Mouse (Mus musculus): ENCODE data around the gene Ptprb. TPM values are rescaled to one million over a fixed set of nuclear protein-coding genes. Genes with fewer than 3 reads are reported as not detected.

Gene Ptprb
- polyA plus RNA-seq, 1 experiment from 2014 or later: 2.4 TPM

- H3K4me2 ChIP-seq (ENCODE audit: low read depth): no peak overlapping the region
- H3K9ac ChIP-seq (ENCODE audit: low read length): no peak overlapping the region
- H3K36me3 ChIP-seq (ENCODE audit: control insufficient read depth, insufficient read depth, low read length): no peaks in the 10 kb centered on the region
- DNase-seq (ENCODE audit: low spot score) (no peak), ATAC-seq (ENCODE audit: insufficient read depth, low FRiP score, low TSS enrichment) (no peak)
- no peaks in the 10 kb centered on the region for H3K4me1 ChIP-seq (ENCODE audit: control insufficient read depth, insufficient read depth, low read length)
- no peaks in the 10 kb centered on the region for H3K9me3 ChIP-seq (ENCODE audit: control insufficient read depth, low read length)
- no peaks in the 10 kb centered on the region for H3K27me3 ChIP-seq (ENCODE audit: control insufficient read depth, insufficient read depth, low read length)
- no peak overlapping the region for H3K4me3 ChIP-seq (ENCODE audit: low read depth, low read length)
- WGBS: 92% methylated on average over 12 of the region's 12 CpGs
- H3K27ac ChIP-seq (ENCODE audit: low read depth, low read length): no peak overlapping the region
Observed at GRCm38 (mm10) chr10:116435455-116435854, 160.1 kb downstream of the Ptprb start.

Other genes starting within 250 kb of the Ptprb start
- gene 4933416C03Rik, start 161.6 kb upstream of the Ptprb start, polyA plus RNA-seq (2014; fragmentation: Nextera tagmentation; extraction: Ambion mirVana): not detected in 2 replicates
- 14.1 and 18.3 TPM in 2 replicates for gene Kcnmb4, start 198.4 kb downstream of the Ptprb start, polyA plus RNA-seq (2014; fragmentation: Nextera tagmentation; extraction: Ambion mirVana)

Measured in neural tube, embryonic 11.5 days (tissue).